In the genomic region with DNA sequence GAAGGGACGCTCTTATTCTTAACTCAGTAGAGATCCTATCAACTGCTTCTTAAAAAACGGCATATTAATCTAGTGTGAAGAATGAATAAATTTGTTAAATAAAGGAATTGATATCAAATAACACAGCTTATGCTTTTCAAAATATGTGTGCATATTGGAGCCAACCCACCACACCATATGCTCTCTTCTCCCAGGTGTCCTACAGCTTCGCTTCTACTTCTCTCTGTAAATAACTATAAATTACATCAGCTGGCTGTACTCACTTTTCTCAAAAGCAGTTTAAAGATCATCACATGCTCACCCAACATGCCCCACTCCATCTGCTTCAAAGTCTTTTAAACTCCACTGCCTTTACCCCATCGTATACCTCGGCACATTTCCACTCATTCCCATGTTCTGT, we compare ENCODE assay signal across 16 mouse cellular contexts.
"Had no signal": no experiment of that assay in that cellular context is flagged by ENCODE, and none has a peak within 500 bp of the region (broad histone marks: within the 10 kb centered on the region; RNA-seq: fewer than 3 reads in every experiment).

No protein-coding gene starts in this region.

- H3K27me3 ChIP-seq: limb, embryonic 12.5 days; liver, embryonic 13.5 days; lung, embryonic 15.5 days; midbrain, embryonic 12.5 days; neural tube, embryonic 13.5 days had no signal

- H3K9me3 ChIP-seq: limb, embryonic 12.5 days; liver, embryonic 13.5 days; lung, embryonic 15.5 days; midbrain, embryonic 12.5 days; neural tube, embryonic 13.5 days had no signal

- ATAC-seq: inflammation-experienced regulatory T-cells, adult 6 months; intestine, postnatal 0 days; liver, postnatal 0 days; midbrain, embryonic 16.5 days had no signal

- H3K4me3 ChIP-seq: limb, embryonic 12.5 days; liver, embryonic 13.5 days; lung, embryonic 15.5 days; midbrain, embryonic 12.5 days; neural tube, embryonic 13.5 days had no signal

- H3K36me3 ChIP-seq: limb, embryonic 12.5 days; liver, embryonic 13.5 days; lung, embryonic 15.5 days; midbrain, embryonic 12.5 days; neural tube, embryonic 13.5 days had no signal

- DNase-seq: kidney, adult 8-10 months; kidney, postnatal 25 days; liver; liver, embryonic 13.5 days; liver, postnatal 0 days; lung, postnatal 14 days; spleen, adult 18-20 months; thymus, adult 2 months; thymus, postnatal 25 days had no signal

- H3K27ac ChIP-seq: limb, embryonic 12.5 days; liver, embryonic 13.5 days; lung, embryonic 15.5 days; midbrain, embryonic 12.5 days; neural tube, embryonic 13.5 days had no signal

- H3K4me1 ChIP-seq: limb, embryonic 12.5 days; liver, embryonic 13.5 days; lung, embryonic 15.5 days; midbrain, embryonic 12.5 days; neural tube, embryonic 13.5 days had no signal
